Mouse (Mus musculus) lung, postnatal 10 days (tissue): ENCODE data around the gene Nkain1.

Source experiments
- DNase-seq: peaks from one replicate; pipeline ENCODE4 v3.0.0; 2021

Nkain1 gene

DNA sequence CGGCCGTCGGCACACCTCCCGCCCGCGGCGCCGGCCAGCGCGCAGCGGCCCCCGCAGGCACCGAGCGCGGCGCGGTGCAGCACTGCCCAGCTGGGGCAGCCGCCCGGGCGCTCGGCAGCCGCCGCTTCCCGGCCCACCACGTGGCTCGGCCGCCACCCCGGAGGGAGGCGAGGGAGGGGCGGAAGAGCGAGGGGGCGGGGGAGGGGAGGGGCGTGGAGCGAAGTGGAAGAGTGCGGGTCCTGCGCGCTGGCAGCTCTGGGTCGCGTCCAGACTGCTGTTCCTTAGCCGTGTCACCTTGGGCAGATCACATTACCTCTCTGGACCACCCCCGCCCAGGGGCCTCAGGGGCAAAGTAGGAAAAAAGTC, at the start of gene Nkain1:
TSS of gene Nkain1 (minus strand) at position 126 of the 366 bp plus-strand sequence.
- peak; percentile 24 for DNase-seq

DNA sequence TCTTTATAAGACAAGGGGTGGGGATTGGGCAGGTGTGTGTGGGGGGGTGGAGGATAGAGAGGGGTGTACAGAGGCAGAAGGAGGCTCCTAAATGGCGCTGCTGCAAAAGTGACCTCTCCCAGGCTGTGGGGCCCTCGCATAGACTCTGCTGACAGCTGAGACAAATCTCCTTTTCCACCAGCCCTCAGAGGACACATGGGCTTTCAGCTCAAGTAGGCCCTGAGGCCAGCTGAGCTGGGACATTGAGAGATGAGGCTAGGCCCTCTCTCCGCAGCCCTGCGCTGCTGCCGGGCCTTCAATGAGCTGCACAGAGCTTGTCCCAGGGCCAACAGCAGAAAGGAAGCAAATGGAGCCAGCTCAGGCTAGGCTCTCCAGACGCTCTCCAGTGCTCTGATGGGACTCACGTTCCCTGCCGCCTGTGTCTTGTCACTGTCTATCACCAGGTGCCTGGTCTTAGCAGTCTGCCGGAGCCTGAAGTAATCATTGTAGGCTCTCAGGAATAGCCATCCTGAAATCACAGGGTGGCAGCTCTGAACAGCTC, 4.8 kb upstream of the Nkain1 start:
- no peak for DNase-seq

DNA sequence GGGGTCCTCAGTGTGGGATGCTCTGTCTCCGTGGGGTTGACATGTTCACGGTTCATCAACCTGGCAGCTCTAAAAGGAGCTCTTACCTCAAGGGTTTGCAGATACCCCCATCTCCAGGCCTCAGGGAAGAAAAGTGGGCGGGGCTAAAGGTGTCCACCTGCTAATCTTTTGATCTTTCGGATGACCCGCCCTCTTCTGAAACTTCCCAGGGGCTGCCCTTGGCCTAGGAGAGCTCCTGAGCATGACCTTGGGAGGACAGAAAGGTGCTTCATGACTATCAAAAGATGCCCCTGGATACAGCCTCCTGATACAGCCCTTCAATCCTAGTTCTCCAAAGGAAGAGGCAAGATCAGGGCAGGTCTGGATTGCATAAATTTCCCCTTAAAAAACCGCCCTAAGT, 3.1 kb upstream of the Nkain1 start:
- no peak for DNase-seq

DNA sequence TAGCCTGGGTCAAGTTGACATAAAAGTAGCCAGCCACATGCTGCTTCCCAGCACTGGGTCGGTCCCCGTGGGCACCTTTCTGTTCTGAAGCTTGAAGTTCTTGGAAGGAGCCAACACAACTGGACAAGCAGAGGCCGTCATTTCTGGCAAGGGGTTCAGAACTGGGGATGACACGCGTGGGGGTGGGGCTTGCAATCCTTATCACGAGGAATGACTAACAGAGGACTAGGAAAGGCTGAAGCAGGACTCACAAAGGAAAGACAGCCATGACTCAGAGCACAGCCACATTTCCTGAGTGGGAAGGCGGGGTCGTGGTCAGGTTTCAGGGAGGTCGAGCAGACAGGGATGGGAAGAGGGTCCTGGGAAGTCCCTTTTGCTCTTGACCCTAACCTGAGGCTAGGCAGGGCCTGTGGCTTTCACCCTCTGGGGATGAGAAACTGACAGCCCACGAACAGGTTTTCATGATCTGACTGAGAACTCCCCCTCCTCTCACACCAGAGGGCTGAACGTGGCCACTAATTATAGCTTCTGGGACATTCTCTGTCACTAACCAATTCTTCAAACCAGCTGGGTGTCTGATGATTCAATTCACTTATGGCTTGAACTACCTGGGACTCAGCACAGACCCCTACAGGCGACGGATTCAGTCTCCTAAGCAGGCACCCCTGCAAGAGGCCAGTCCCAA, 2.4 kb upstream of the Nkain1 start:
- DNase-seq = no peak

DNA sequence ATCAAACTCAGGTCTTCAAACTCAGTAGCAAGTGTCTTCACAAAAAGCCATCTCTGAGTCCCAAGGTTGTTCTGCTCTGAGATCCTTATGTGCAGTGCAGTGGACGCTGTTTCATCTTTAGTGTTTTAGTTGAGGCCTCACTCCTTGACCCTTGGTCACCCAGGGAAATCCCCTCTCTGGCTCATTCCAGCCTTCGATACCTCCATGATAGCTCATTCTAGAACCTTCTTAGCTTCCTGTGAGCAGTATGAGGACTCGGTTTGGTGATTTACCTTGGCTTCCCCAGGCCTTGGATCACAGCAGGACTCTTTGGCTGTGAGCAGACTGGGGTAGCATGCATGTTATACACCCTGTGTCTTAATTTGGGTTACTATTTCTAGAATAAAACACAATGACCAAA, 1.6 kb upstream of the Nkain1 start:
- DNase-seq = no peak

DNA sequence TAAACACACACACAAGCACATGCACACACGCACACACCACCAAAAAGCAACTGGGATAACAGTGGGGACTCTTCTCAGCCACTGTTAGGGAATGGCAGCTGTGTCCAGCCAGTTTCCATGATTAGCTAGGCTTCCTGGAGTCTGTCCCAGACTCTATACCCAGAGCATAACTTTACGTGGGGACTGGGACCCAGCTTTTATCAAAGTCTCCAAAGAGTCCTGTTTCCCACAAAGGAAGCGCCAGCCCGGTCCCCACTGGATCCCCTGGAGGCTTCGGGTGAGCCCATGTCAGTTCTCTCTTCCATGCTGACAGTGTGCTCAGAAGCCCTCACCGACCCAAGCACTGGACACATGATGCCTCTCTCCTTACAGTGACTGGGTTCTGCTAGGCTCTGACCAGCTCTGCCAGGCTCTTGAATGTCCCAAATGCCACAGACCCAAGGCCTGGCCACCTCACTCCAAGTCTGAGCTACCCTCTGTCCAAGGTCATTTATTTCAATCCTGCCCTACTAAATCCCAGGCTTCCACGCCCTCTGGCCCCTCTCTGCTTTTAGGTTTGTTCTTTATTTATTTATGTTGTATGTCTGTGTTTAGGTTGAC, 988 bp upstream of the Nkain1 start:
- no peak for DNase-seq

DNA sequence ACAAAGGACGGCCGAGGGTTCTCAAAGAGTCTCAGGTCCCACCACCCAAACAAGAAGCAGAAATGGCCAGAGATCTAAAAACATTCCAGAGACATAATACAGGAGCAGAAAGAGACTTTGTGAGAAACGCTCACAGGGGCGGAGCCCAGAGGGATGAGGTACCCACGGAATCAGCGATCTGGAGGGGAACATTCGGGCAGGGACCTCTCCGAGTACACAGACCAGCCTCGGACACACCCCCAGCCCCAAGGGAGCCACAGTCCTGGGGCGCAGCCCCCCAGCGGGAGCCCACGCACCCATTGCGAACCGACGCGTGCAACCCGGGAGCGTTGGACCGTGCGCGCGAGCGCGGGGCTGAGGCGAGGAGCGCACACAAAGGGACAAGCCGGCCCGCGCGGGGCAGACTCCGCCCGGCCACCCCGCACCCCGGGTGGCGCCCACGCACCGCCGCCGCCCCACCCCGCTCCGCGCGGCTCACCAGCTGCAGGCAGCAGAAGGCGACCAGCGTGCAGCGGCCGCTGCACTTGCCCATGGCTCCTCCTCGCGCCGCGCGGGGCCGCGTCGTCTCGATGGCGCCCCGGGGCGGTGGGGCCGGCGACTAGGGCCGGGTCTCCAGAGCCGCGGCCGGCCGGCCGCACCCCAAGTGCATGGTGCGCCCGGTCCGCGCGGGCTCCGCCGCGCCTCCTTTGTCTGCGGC, 474 bp downstream of the Nkain1 start:
- DNase-seq = no peak

DNA sequence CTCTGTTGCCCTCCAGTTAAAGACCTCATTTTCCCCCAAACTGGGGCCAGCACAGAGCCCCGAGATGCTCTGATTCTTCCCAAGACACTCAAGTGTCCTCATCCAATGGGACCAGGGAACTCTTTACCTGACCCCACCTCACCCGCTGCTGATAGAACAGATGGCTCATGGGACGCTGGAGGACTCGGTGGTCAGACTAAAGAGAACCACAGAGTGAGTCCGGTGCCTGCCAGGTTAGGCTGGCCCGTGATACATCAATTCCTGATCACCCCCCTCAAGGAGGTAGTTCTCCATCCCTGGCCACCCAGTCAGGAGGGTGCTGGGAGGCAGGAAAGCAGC, 992 bp downstream of the Nkain1 start:
- no peak for DNase-seq

DNA sequence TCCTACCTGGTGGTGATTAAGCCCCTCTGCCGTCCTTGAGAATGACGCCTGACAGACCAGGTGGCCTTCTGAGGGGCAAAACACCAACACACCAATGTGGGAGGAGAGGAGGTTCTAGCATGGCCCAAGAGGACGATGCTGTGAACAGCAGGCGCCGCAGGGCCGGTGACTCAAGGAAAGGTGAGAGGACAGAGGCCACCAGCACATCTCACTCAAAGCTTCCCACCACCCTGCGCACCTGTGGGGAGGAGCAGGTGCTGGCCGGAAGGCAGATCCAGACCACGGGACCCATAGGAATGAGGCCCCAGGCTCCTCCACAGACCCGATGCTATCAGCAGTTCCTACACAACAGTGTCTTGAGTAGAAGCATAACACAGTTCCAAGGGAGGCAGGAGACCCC, 1.4 kb downstream of the Nkain1 start:
- no peak for DNase-seq

DNA sequence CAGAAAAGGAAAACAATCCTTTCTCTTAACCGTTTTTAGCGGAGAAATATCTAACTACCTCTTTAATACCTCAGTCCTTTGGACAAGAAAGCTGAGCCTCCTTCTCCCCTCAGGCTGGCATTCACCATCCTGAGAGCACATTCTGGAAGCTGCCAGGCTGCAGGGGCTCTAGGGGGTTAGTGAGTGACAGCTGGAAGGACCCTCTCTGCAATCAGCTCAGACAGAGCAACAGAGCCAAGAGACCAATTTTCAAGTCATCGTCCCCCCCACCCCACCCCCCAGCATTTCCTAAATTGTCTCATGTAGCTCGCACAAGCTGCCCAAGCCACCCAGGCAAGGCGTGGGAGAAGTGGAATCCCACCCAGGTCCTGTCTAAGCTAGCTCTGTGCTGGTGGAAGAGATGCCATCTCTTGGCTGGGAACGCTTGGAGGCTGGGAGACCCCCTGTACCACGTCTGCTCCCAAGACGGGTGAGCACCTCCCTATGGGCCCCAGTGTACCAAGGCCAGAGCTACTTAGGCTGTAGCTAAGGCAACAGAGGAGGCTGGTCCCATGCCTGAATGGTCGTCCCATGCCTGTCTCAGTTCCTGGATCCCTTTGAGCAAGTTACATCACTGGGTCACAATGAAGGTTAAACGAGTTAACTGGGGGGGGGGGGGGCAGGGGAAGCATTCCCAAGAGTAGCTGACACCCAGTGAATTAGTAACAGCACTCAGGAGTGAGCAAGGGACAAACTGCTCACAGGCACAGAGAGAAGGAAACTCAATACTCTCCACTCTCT, 2.8 kb downstream of the Nkain1 start:
- DNase-seq = no peak

DNA sequence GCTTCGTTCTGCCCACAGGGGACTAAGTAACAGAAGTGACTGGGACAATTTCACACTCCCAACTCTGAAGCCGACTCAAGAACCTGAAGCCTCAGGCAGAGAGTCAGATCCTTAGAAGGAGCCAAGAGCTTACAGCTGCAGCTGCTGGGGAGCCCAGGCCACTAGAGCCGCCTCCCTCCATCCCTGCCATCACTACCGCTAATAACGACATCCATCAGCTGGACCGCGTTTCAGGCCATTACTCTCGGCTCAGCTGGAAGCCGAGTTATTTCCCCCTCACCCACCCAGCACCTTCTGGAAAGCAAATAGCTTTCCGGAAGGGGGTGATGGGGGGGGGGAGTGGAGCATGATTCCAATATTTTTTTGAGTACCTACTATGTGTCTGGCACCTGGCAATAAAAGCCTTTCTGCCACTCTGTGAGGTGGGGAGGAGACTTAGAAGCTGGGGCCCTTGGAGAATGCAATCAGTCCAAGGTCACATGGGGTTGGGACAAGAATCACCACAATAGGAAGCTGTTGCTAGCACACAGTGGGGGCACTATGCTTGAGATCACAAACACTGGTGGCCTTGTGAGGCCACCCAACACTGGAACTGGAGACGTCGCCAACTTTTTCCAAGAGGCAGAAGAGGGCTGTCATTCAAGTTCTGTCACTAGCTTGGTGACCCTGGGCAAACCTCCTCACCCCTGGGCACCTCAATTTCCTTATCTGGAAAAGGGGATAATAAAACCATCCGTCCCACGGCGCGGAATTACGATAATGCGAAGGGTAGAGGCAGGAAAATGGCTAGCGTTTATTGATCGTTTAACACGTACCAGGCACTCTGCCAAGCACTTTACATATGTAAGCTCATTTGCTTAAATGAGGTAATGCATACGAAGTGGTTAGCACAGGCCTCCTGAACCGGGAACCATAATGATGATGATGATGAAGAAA, 5.7 kb downstream of the Nkain1 start:
- DNase-seq = peak; percentile 32

DNA sequence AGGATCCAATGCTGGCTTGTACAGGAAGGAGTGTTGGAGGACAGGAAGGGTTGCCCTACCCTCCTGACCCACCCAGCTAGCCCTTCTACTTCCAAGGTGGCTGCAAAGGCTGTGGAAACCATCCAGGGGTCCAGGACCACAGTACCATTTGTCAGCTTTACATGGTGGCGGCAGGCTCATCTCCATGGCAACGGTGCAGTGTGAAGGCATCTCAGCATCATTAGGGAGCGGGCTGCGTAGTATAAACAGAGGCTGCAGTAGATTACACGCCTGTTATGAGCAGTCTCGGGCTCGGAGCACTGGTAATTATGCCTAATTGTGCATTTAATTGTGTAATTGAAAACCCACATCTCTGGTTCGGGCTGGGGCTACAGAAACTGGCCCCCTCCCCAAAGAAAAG, 10.2 kb downstream of the Nkain1 start:
- no peak for DNase-seq

DNA sequence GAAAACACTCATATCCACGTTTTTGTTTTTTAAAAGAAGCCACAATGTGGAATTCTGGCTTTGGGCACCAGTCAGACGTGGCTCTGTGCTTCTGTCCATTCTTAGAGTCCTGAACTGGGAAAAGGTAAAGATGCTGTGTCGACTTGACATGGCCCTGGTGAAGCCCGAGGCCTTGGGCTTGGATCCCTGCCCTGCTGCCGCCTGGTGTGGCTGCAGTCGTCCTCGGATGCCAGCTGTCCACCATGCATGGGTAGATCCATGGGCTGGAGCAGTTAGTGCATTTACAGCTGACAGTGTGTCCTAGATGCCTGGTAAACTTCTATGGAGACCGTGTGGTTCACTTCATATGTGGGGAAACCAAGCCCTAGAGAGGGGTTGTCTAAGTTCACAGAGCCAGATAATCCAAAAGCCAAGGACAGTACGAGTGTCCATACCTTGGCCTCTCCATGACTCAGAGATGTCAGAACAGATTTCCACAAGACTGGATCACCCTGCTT, 10.7 kb downstream of the Nkain1 start:
- DNase-seq = no peak

DNA sequence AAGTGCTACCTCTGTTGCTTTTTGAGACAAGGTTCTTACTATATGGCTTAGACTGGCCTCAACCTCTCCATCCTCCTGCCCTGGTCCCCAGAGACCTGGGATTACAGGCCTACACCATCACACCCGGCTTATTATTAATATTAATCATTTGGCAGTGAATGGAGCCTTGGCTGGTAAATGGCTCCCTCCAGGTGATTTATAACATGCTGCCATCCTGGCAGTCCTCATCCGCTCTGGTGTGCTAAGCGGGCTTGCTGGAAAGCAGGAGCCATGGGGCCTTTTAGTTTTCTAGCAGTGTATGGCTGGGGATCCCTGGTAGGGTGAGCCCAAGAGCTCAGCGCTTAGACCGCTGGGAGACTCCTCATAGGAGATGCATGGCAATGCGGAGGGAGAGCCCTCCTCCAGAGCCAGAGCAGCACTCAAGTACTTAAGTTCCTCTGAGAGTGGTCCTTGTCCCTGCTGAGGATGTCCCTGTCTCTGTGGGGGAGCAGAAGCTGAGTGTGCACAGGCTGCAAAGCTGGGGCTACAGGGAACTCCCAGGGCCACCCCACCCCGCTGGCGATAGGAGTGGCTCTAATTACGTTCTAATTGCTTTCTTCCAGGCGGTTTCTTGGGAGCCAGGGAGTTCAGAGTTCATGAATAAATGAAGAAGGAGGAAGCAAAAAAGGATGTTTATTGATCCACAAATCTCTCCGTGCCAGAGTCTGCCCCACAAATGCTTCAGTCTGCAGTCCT, 13.2 kb downstream of the Nkain1 start:
- no peak for DNase-seq

DNA sequence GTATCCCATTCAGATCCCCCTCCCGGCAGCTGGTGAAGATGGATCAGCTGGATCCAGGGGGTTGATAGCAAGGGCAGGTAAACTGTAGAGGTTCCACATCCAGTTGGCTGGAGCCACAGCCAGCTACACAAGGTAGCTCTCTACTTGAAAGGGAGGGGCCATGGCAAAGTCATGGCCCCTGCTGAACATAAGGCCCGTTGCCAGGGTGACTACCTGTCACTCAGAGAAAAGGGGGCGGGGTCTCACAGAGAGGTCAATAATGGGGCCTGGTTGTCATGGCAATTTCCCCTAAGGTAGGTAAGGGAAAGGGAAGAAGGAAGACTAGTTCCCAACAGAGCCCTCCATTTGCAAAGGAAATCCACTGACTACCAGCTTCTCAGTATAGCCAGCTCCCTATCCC, 14.8 kb downstream of the Nkain1 start:
- DNase-seq = no peak

DNA sequence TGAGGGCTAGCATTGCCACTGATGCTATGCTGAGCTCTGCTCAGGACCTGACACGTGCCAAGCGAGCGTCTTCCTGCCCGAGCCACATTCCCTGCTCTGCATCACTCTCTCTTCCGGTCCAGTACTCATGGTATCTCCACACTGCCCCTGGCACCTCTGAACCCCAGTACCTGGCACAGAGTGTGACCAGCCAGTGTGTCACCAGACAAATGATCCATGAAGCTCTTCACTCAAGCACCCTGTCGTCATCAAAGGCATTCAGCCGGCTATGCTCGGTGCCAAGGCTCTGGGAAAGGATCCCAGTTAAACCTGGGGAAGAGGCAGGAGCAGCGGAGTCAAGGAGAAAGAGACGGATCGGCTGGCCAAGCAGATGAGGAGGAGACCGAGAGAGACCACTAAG, 16.1 kb downstream of the Nkain1 start:
- DNase-seq = peak; percentile 44

DNA sequence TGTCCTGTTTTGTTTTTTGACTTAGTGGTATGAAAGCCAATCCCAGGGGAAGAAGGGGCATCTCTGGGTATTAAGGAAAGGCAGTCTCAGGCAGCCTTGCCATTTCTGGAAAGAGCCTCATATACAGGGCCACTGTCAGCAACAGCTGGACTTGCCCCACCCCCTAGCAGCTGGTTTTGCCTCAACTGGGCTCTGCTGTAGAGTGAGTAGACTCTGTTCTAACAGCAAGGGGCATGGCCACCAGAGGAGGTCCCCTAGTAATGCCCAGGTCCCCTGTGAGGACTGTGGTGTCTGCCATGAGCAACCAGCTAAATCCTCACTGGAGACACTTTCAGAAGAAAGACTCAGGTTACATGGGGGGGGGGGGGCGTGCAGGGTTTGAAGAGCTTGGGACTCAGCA, 17.0 kb downstream of the Nkain1 start:
- no peak for DNase-seq

DNA sequence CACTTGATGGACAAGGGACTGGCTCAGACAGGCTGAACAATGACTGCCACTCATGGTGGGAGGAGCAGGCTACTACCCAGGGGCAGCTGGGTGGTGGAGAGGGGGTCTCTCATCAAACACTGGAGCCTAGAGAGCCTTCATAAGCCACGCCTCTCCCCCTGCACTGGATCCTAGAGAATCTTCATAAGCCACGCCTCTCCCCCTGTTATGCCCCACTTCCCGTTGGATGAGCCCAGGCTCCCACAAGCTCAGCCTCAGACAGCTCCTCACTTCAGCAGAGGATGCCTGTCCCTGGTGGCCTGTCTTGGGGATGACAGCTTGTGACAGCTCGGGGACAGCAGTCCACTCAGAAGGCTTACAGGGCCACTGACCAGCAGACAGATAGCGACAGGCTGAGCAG, 17.7 kb downstream of the Nkain1 start:
- DNase-seq = peak; percentile 50

DNA sequence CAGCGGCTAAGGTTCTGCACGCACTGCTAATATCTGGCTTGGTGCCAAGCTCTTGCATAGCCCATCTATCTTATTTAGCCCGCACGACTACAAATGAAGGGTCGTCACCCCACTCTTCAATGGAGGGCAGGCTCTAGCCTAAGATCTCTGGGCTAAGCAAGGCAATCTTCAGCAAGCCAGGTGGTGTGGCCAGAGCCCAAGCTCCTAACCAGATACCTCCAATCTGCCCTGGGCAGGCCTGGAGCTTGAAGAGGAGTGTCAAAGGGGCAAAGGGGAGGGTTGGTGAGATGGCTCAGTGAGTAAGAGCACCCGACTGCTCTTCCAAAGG, 20.9 kb downstream of the Nkain1 start:
- no peak for DNase-seq

DNA sequence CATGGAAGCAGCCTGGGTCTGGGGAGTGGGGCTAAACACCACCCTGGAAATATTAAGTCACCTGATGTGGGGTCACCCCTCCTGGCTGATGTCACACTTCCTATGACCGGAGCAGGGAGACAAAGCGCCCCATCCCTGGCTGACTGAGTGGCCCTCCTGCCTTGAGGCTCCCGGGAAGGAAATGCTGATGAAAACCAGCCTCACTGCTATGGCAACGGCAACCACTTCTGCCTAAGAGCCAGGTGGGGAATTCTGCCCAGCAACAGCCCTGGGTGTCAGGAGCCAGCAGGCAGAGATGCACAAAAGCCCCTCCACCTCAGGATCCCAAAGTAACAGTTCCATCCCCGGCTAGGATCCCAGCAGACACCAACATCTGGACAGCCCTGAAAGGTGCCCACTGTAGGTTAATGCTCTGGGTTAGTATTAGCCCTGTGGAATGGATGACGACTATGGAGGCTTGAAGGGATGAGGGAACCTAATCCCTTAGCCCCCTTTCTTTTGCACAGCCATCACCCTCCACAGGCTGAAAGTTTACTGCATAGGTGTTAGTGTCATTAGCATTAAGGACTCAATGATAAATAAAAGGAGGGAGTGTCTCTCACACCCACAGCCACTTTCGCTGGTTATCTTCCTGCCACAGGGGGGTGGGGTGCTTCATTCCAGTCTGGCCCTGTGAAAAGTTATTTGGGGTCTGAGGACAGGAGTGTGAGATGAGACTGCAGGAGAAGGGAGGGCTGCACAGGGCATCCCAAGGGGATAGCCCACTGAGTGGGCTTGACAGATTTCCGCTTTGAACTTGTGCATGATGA, 21.5 kb downstream of the Nkain1 start:
- DNase-seq = no peak

DNA sequence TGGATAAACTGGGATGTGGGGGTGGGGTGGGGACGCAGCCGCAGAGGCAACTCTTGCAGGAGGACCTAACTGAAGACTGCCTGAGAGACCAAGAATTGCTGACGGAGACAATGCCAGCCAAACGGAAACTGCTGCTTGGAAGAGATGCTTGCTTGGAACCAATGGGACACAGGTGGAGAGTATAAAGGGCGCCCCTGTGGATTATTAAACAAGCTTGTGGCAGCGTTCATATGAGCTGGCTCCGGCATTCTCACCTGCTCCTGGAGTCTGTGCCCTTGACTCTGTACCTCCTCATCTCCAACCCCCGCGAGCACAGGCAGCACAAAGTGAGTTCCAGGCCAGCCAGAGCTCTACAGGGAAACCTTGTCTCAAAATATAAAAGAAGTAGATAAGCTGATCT, 23.5 kb downstream of the Nkain1 start:
- DNase-seq = no peak
